10 mouse cellular contexts compared by ENCODE assay signal in the genomic region with DNA sequence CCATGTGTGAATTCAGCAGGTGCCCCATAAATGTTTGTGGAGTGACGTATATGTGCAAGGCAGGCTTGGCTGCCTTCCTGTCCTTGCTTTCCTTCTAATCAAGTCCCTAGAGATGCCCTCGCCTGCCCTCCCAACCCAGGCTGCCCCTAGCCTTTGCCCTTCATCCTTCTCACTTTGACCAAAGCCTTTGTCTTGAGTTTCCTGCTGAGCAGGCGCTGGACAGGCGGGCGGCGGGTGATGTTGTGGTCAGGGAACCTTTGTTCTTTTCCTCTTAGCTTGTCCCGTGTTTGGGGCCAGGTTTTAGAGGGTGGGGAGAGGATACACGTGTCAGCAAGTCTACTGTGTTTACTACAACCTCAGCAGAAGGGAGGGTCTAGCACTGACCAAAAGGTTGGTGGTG. TPM values are rescaled to one million over a fixed set of nuclear protein-coding genes. Genes with fewer than 3 reads are reported as not detected.
A peak's percentile ranks its signal among the peaks of the same experiment; 100 is the strongest.
DNase-seq lines count a peak whose midpoint lies in the region; ATAC-seq and TF ChIP-seq lines count a peak whose summit lies in the region.
"Had no signal": no experiment of that assay in that cellular context is flagged by ENCODE, and none has a peak within 500 bp of the region (broad histone marks: within the 10 kb centered on the region; RNA-seq: fewer than 3 reads in every experiment).

No protein-coding gene starts in this region.

- H3K27me3 ChIP-seq in spleen, adult 2 months (ENCODE audit: control insufficient read depth, insufficient read depth, low read length), result no peaks in the 10 kb centered on the region
- H3K27me3 ChIP-seq in kidney, adult 2 months (replicated peaks; ENCODE audit: control insufficient read depth, insufficient read depth, low read length), result no peaks in the 10 kb centered on the region
- H3K27me3 ChIP-seq in splenic B cell, adult 2 months (ENCODE audit: control insufficient read depth, insufficient read depth, low read length, poor library complexity, severe bottlenecking), result no peaks in the 10 kb centered on the region

- DNase-seq in gastrocnemius, postnatal 25 days, result peak; percentile 53
- DNase-seq in gastrocnemius, adult 18-20 months (ENCODE audit: low spot score), result no peak
- no peak for DNase-seq in spleen, adult 2 months (ENCODE audit: low read depth in 1 of 2, low spot score in 2 of 2)
- DNase-seq in spleen, adult 18-20 months, result no peak
- peak; percentile 87 for DNase-seq in kidney, adult 2 months
- DNase-seq in splenic B cell, adult 2 months (ENCODE audit: low read depth, low spot score), result peak; percentile 49
- DNase-seq in thymus, postnatal 36 days, result no peak

- no peaks in the 10 kb centered on the region for H3K36me3 ChIP-seq in spleen, adult 2 months (ENCODE audit: control insufficient read depth, insufficient read depth, low read length)
- H3K36me3 ChIP-seq in kidney, adult 2 months (ENCODE audit: control insufficient read depth, insufficient read depth, low read length), result no peaks in the 10 kb centered on the region
- H3K36me3 ChIP-seq in splenic B cell, adult 2 months (ENCODE audit: control insufficient read depth, insufficient read depth, low read length, poor library complexity, severe bottlenecking), result no peaks in the 10 kb centered on the region

- 30% methylated on average over 8 of the region's 8 CpGs for WGBS in spleen, adult 2 months
- WGBS in kidney, adult 2 months, result 42% methylated on average over 8 of the region's 8 CpGs

- no peak for ATAC-seq in frontal cortex, adult (ENCODE audit: low TSS enrichment)

- peaks cover 55% of the 10 kb centered on the region for H3K4me1 ChIP-seq in spleen, adult 2 months (ENCODE audit: control insufficient read depth, insufficient read depth, insufficient read length)
- H3K4me1 ChIP-seq in kidney, adult 2 months (ENCODE audit: control insufficient read depth, insufficient read depth, low read length), result no peaks in the 10 kb centered on the region

- peak overlapping the region; percentile 26 for H3K27ac ChIP-seq in spleen, adult 2 months (ENCODE audit: insufficient read depth, low read length)
- peak overlapping the region; percentile 67 for H3K27ac ChIP-seq in kidney, adult 2 months (ENCODE audit: insufficient read depth, low read depth, low read length)

- no peak overlapping the region; the same call in 1 of the 2 replicates for H3K4me3 ChIP-seq in spleen, adult 2 months (ENCODE audit: extremely low read depth, insufficient read depth, insufficient read length)
- H3K4me3 ChIP-seq in kidney, adult 2 months (ENCODE audit: insufficient read depth, low read depth, low read length), result peak overlapping the region; percentile 36; the same call in 1 of the 2 replicates
- H3K4me3 ChIP-seq: megakaryocyte, embryonic 14.5 days had no signal

- TF ChIP-seq CTCF in spleen, adult 2 months (IDR thresholded peaks at IDR 0.05; ENCODE audit: extremely low read depth, insufficient read depth, insufficient read length, insufficient replicate concordance), result no peak
- TF ChIP-seq CTCF in kidney, adult 2 months (conservative IDR thresholded peaks at IDR 0.05; ENCODE audit: insufficient read depth, insufficient read length, low read depth, low read length), result no peak

- TF ChIP-seq POLR2A in spleen, adult 2 months (IDR thresholded peaks at IDR 0.05; ENCODE audit: low read depth, low read length), result no peak
- no peak for TF ChIP-seq POLR2A in kidney, adult 2 months (IDR thresholded peaks at IDR 0.05; ENCODE audit: low read depth, low read length)

RNA-seq across cellular contexts. Expression of a gene that starts 32.2 kb away (rescaled TPM):
- total RNA-seq in gastrocnemius, postnatal 25 days (2021), result 10 to 100 TPM; 14.8 to 26.3 TPM
- 10 to 100 TPM; 21.0 to 23.0 TPM for total RNA-seq in gastrocnemius, adult 18-20 months (2021)
- 42.6 and 48.4 TPM in 2 replicates for polyA plus RNA-seq in spleen, adult 2 months (2012; rRNA removed)
- 26.9 and 28.6 TPM in 2 replicates for polyA plus RNA-seq in kidney, adult 2 months (2012; rRNA removed)

RNA-seq across cellular contexts. Expression of a gene that starts 43.0 kb away (rescaled TPM):
- total RNA-seq in gastrocnemius, postnatal 25 days (2021), result 1 to 10 TPM in 1 of 2 experiments, not detected in 1; 5.7 TPM
- total RNA-seq in gastrocnemius, adult 18-20 months (2021), result not detected
- polyA plus RNA-seq in spleen, adult 2 months (2012; rRNA removed), result 1.1 TPM in 1 of 2 replicates, not detected in the other
- polyA plus RNA-seq in kidney, adult 2 months (2012; rRNA removed), result not detected in 2 replicates
- polyA plus RNA-seq: embryonic facial prominence, embryonic 14.5 days had no signal

Comparison
In these comparisons a context has a peak if more than half of its experiments do, and no peak if none do; other contexts are left out.
1. DNase-seq: peak in gastrocnemius, postnatal 25 days (single experiment), kidney, adult 2 months (single experiment) and splenic B cell, adult 2 months (single experiment); none in gastrocnemius, adult 18-20 months (single experiment), spleen, adult 2 months (0 of 2), spleen, adult 18-20 months (0 of 2) and thymus, postnatal 36 days (0 of 2).